Comparison of ENCODE assay signal across 26 mouse cellular contexts in genomic region chr6:144197209-144198119, GRCm38 (mm10).
DNase-seq lines count a peak whose midpoint lies in the region; ATAC-seq and TF ChIP-seq lines count a peak whose summit lies in the region.
"Had no signal": no experiment of that assay in that cellular context is flagged by ENCODE, and none has a peak within 500 bp of the region (broad histone marks: within the 10 kb centered on the region; RNA-seq: fewer than 3 reads in every experiment).

No protein-coding gene starts in this region.

- TF ChIP-seq EP300 in liver, postnatal 0 days (IDR thresholded peaks at IDR 0.05; ENCODE audit: low read depth): no peak

- H3K27me3 ChIP-seq in neural tube, embryonic 13.5 days: no peaks in the 10 kb centered on the region
- H3K27me3 ChIP-seq in neural tube, embryonic 15.5 days (replicated peaks): no peaks in the 10 kb centered on the region
- no peaks in the 10 kb centered on the region for H3K27me3 ChIP-seq in forebrain, embryonic 14.5 days (replicated peaks; ENCODE audit: control insufficient read depth, insufficient read depth, low read length)
- H3K27me3 ChIP-seq in liver, postnatal 0 days (ENCODE audit: insufficient read depth, low read length): no peaks in the 10 kb centered on the region
- H3K27me3 ChIP-seq: liver, embryonic 13.5 days; lung, embryonic 15.5 days; neural tube, embryonic 12.5 days had no signal

- no peak for DNase-seq in layer of hippocampus, adult 2 months (ENCODE audit: low spot score in 2 of 2)
- no peak for DNase-seq in layer of hippocampus, adult 9-11 months
- DNase-seq in forebrain, embryonic 14.5 days (ENCODE audit: low spot score): peak; percentile 72
- no peak for DNase-seq in liver, postnatal 0 days
- DNase-seq in gastrocnemius, postnatal 4 days (ENCODE audit: low spot score in 2 of 2): no peak
- DNase-seq in urinary bladder, postnatal 10 days (ENCODE audit: low spot score): no peak
- DNase-seq: adrenal gland, postnatal 25 days; B cell, adult 2 months; cerebellum, adult 18-20 months; cerebellum, postnatal 10 days; heart, postnatal 14 days; kidney, adult 8-10 months; liver, embryonic 13.5 days; lung, postnatal 36 days; thymus, adult 2 months; thymus, postnatal 4 days had no signal

- no peak overlapping the region for H3K4me3 ChIP-seq in layer of hippocampus, adult 2 months
- H3K4me3 ChIP-seq in neural tube, embryonic 13.5 days: no peak overlapping the region
- no peak overlapping the region for H3K4me3 ChIP-seq in neural tube, embryonic 15.5 days (replicated peaks)
- peak overlapping the region; percentile 1; the same call in 1 of the 2 replicates for H3K4me3 ChIP-seq in forebrain, embryonic 14.5 days (ENCODE audit: low read depth, low read length)
- no peak overlapping the region for H3K4me3 ChIP-seq in liver, postnatal 0 days (ENCODE audit: low read depth, low read length)
- H3K4me3 ChIP-seq: hindbrain, embryonic 13.5 days; left cerebral cortex, adult 2 months; liver, embryonic 13.5 days; lung, embryonic 15.5 days; myocyte; neural tube, embryonic 12.5 days had no signal

- H3K4me2 ChIP-seq in neural tube, embryonic 13.5 days: no peak overlapping the region
- H3K4me2 ChIP-seq in neural tube, embryonic 15.5 days: no peak overlapping the region
- H3K4me2 ChIP-seq in forebrain, embryonic 14.5 days (ENCODE audit: low read length): peak overlapping the region; percentile 29
- no peak overlapping the region for H3K4me2 ChIP-seq in liver, postnatal 0 days (ENCODE audit: low read depth, low read length)
- H3K4me2 ChIP-seq: hindbrain, embryonic 13.5 days; liver, embryonic 13.5 days; lung, embryonic 15.5 days; midbrain, embryonic 11.5 days; neural tube, embryonic 12.5 days had no signal

- no peak for TF ChIP-seq CTCF in layer of hippocampus, adult 2 months (conservative IDR thresholded peaks at IDR 0.05)
- no peak for TF ChIP-seq CTCF in liver, postnatal 0 days (IDR thresholded peaks at IDR 0.05; ENCODE audit: low read depth)

- H3K9ac ChIP-seq in neural tube, embryonic 13.5 days: no peak overlapping the region
- no peak overlapping the region for H3K9ac ChIP-seq in neural tube, embryonic 15.5 days (replicated peaks)
- H3K9ac ChIP-seq in forebrain, embryonic 14.5 days (ENCODE audit: low read length): no peak overlapping the region
- no peak overlapping the region for H3K9ac ChIP-seq in liver, postnatal 0 days (replicated peaks)
- H3K9ac ChIP-seq: hindbrain, embryonic 13.5 days; liver, embryonic 13.5 days; lung, embryonic 15.5 days; neural tube, embryonic 12.5 days had no signal

- ATAC-seq in neural tube, embryonic 13.5 days (ENCODE audit: low read depth): no peak
- no peak for ATAC-seq in neural tube, embryonic 15.5 days (ENCODE audit: low FRiP score)
- ATAC-seq in forebrain, embryonic 14.5 days: peak; percentile 79
- ATAC-seq in liver, postnatal 0 days: peak; percentile 62
- ATAC-seq: intestine, embryonic 16.5 days had no signal

- WGBS in neural tube, embryonic 13.5 days: 55% methylated on average over 16 of the region's 16 CpGs
- WGBS in neural tube, embryonic 15.5 days: 62% methylated on average over 16 of the region's 16 CpGs
- 40% methylated on average over 16 of the region's 16 CpGs for WGBS in forebrain, embryonic 14.5 days
- WGBS in liver, postnatal 0 days (ENCODE audit: insufficient replicate concordance): 73% methylated on average over 16 of the region's 16 CpGs

- H3K36me3 ChIP-seq in neural tube, embryonic 13.5 days: no peaks in the 10 kb centered on the region
- no peaks in the 10 kb centered on the region for H3K36me3 ChIP-seq in neural tube, embryonic 15.5 days
- no peaks in the 10 kb centered on the region for H3K36me3 ChIP-seq in forebrain, embryonic 14.5 days (ENCODE audit: control insufficient read depth, insufficient read depth, low read length)
- H3K36me3 ChIP-seq in liver, postnatal 0 days (replicated peaks; ENCODE audit: insufficient read depth, low read length): no peaks in the 10 kb centered on the region
- H3K36me3 ChIP-seq: hindbrain, embryonic 13.5 days; liver, embryonic 13.5 days; lung, embryonic 15.5 days; neural tube, embryonic 12.5 days had no signal

- H3K9me3 ChIP-seq in neural tube, embryonic 13.5 days: no peaks in the 10 kb centered on the region
- H3K9me3 ChIP-seq in neural tube, embryonic 15.5 days (replicated peaks): no peaks in the 10 kb centered on the region
- H3K9me3 ChIP-seq in forebrain, embryonic 14.5 days (replicated peaks; ENCODE audit: control insufficient read depth, low read length): no peaks in the 10 kb centered on the region
- no peaks in the 10 kb centered on the region for H3K9me3 ChIP-seq in liver, postnatal 0 days (ENCODE audit: low read length)
- H3K9me3 ChIP-seq: hindbrain, embryonic 13.5 days; liver, embryonic 13.5 days; lung, embryonic 15.5 days had no signal

- peaks cover 11% of the 10 kb centered on the region; the same call in 1 of the 2 replicates for H3K4me1 ChIP-seq in neural tube, embryonic 13.5 days (replicated peaks)
- H3K4me1 ChIP-seq in neural tube, embryonic 15.5 days: peaks cover 5% of the 10 kb centered on the region; the same call in 1 of the 2 replicates
- peaks cover 24% of the 10 kb centered on the region for H3K4me1 ChIP-seq in forebrain, embryonic 14.5 days (ENCODE audit: control insufficient read depth, insufficient read depth, low read length)
- peaks cover 3% of the 10 kb centered on the region for H3K4me1 ChIP-seq in liver, postnatal 0 days (ENCODE audit: insufficient read depth)
- H3K4me1 ChIP-seq: liver, embryonic 13.5 days; lung, embryonic 15.5 days had no signal

- H3K27ac ChIP-seq in layer of hippocampus, adult 2 months: peak overlapping the region; percentile 36; the same call in 1 of the 2 replicates
- H3K27ac ChIP-seq in neural tube, embryonic 13.5 days (replicated peaks): peak overlapping the region; percentile 35
- no peak overlapping the region for H3K27ac ChIP-seq in neural tube, embryonic 15.5 days (replicated peaks)
- H3K27ac ChIP-seq in forebrain, embryonic 14.5 days (ENCODE audit: low read depth, low read length): peak overlapping the region; percentile 55
- peak overlapping the region; percentile 77 for H3K27ac ChIP-seq in liver, postnatal 0 days (ENCODE audit: low read depth)
- H3K27ac ChIP-seq: hindbrain, embryonic 13.5 days; kidney, postnatal 0 days; liver, embryonic 13.5 days; lung, embryonic 15.5 days; neural tube, embryonic 12.5 days had no signal

Comparison
In these comparisons a context has a peak if more than half of its experiments do, and no peak if none do; other contexts are left out.
1. ATAC-seq: peak in forebrain, embryonic 14.5 days (single experiment) and liver, postnatal 0 days (single experiment); none in neural tube, embryonic 13.5 days (single experiment) and neural tube, embryonic 15.5 days (single experiment).